Comparison of ENCODE assay signal across 9 mouse cellular contexts in the genomic region with DNA sequence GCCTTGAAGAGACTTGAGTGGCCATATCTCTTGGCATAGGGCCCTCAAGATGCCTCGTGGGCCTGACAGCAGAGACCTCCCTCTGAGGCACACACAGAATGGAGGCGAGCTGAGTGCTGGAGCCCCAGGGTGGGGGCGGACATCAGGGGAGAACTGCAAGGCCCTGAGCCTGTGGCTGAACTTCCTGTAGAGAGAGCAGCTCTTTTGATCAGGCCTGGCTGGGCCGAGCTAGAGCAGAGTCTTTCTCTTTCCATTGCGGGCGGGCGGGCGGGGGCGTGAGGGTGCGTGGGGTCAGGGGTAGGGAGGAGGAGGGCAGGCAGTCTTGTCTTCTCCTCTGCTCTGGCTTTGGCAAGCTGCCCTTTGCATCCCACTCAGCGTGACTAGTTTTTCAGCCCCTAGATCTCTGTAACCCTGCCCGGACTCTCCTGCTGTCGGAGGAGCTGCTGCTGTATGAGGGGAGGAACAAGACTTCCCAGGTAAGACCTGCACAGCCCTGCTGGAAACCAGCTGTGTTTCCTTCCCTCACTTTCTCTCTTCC.
DNase-seq lines count a peak whose midpoint lies in the region; ATAC-seq and TF ChIP-seq lines count a peak whose summit lies in the region.
"Had no signal": no experiment of that assay in that cellular context is flagged by ENCODE, and none has a peak within 500 bp of the region (broad histone marks: within the 10 kb centered on the region; RNA-seq: fewer than 3 reads in every experiment).

No protein-coding gene starts in this region.

- peaks cover 40% of the 10 kb centered on the region for H3K4me1 ChIP-seq in kidney, embryonic 15.5 days
- H3K4me1 ChIP-seq in forebrain, postnatal 0 days (ENCODE audit: insufficient read depth): no peaks in the 10 kb centered on the region

- peak overlapping the region; percentile 79 for H3K27ac ChIP-seq in kidney, embryonic 15.5 days
- no peak overlapping the region for H3K27ac ChIP-seq in forebrain, postnatal 0 days (ENCODE audit: low read depth, low read length)
- H3K27ac ChIP-seq: limb, embryonic 12.5 days had no signal

- peaks cover 26% of the 10 kb centered on the region for H3K36me3 ChIP-seq in kidney, embryonic 15.5 days
- no peaks in the 10 kb centered on the region for H3K36me3 ChIP-seq in forebrain, postnatal 0 days (ENCODE audit: insufficient read depth)
- H3K36me3 ChIP-seq: limb, embryonic 12.5 days had no signal

- DNase-seq in adrenal gland, postnatal 36 days: peak; percentile 49 to 69
- peak; percentile 68 for DNase-seq in thymus, postnatal 25 days
- DNase-seq in left cerebral cortex, postnatal 25 days (ENCODE audit: low spot score in 2 of 2): no peak
- no peak for DNase-seq in right cerebral cortex, postnatal 10 days (ENCODE audit: low spot score in 2 of 2)
- DNase-seq in forebrain, postnatal 0 days: no peak

- peak; percentile 69 for ATAC-seq in CD4-positive, CD25-positive, alpha-beta regulatory T cell, adult 4 months
- ATAC-seq in kidney, embryonic 15.5 days (replicated peaks; ENCODE audit: low FRiP score): peak; percentile 44; the same call in 1 of the 2 replicates
- ATAC-seq in megakaryocyte, adult 5-6 weeks (ENCODE audit: poor library complexity, severe bottlenecking): peak; percentile 34
- ATAC-seq in forebrain, postnatal 0 days: no peak

- H3K9me3 ChIP-seq in kidney, embryonic 15.5 days (replicated peaks): no peaks in the 10 kb centered on the region
- no peaks in the 10 kb centered on the region for H3K9me3 ChIP-seq in forebrain, postnatal 0 days (ENCODE audit: low read length)
- H3K9me3 ChIP-seq: limb, embryonic 12.5 days had no signal

- TF ChIP-seq CTCF in forebrain, postnatal 0 days (IDR thresholded peaks at IDR 0.05; ENCODE audit: low read depth): no peak

- H3K4me3 ChIP-seq in kidney, embryonic 15.5 days (replicated peaks): no peak overlapping the region
- no peak overlapping the region for H3K4me3 ChIP-seq in forebrain, postnatal 0 days (ENCODE audit: low read depth, low read length)
- H3K4me3 ChIP-seq: limb, embryonic 12.5 days had no signal

- intact Hi-C loops in left cerebral cortex, postnatal 25 days (cut with DNase I): no loop called here

- no peak overlapping the region for H3K9ac ChIP-seq in kidney, embryonic 15.5 days
- H3K9ac ChIP-seq in forebrain, postnatal 0 days: no peak overlapping the region
- H3K9ac ChIP-seq: limb, embryonic 12.5 days had no signal

- WGBS in kidney, embryonic 15.5 days: 27% methylated on average over 12 of the region's 13 CpGs
- 60% methylated on average over 12 of the region's 13 CpGs for WGBS in forebrain, postnatal 0 days

- no peaks in the 10 kb centered on the region for H3K27me3 ChIP-seq in kidney, embryonic 15.5 days
- no peaks in the 10 kb centered on the region for H3K27me3 ChIP-seq in forebrain, postnatal 0 days (ENCODE audit: insufficient read depth, low read length)
- H3K27me3 ChIP-seq: limb, embryonic 12.5 days had no signal

- no peak overlapping the region for H3K4me2 ChIP-seq in kidney, embryonic 15.5 days
- H3K4me2 ChIP-seq in forebrain, postnatal 0 days (ENCODE audit: low read depth): no peak overlapping the region
- H3K4me2 ChIP-seq: limb, embryonic 12.5 days had no signal

Comparison
In these comparisons a context has a peak if more than half of its experiments do, and no peak if none do; other contexts are left out.
1. DNase-seq: peak in adrenal gland, postnatal 36 days (2 of 2) and thymus, postnatal 25 days (single experiment); none in left cerebral cortex, postnatal 25 days (0 of 2), right cerebral cortex, postnatal 10 days (0 of 2) and forebrain, postnatal 0 days (single experiment).